Mouse (Mus musculus): ENCODE measurements around the gene Tesc.

- TF ChIP-seq CTCF (IDR thresholded peaks at IDR 0.05; ENCODE audit: low read depth, low read length) = no peak
- TF ChIP-seq TAL1 (conservative IDR thresholded peaks at IDR 0.05; ENCODE audit: low read depth, low read length) = no peak
These were observed 68.3 kb downstream of the Tesc start for GRCm38 (mm10) chr5:118095849-118096248.
